Mouse (Mus musculus): Measurements from ENCODE around the gene 9130230L23Rik. TPM values are rescaled to one million over a fixed set of nuclear protein-coding genes. Genes with fewer than 3 reads are reported as not detected.
"Not testable (repeated sequence)": the region's sequence is repeated elsewhere in the genome, so short reads cannot be mapped to it uniquely, and the experiment has no call there.

Gene 9130230L23Rik
- polyA plus RNA-seq, 1 experiment from 2014 or later: 0.15 TPM

- no peak overlapping the region for H3K4me3 ChIP-seq
- no peaks in the 10 kb centered on the region for H3K36me3 ChIP-seq
- H3K27ac ChIP-seq (replicated peaks): no peak overlapping the region
- 80% methylated on average over 7 of the region's 7 CpGs for WGBS
- no peaks in the 10 kb centered on the region for H3K27me3 ChIP-seq
- H3K4me2 ChIP-seq (replicated peaks): no peak overlapping the region
- ATAC-seq (replicated peaks): no peak
- no peaks in the 10 kb centered on the region for H3K4me1 ChIP-seq
- H3K9me3 ChIP-seq: no peaks in the 10 kb centered on the region
- H3K9ac ChIP-seq (replicated peaks): no peak overlapping the region
Measured at GRCm38 (mm10) chr5:66000074-66000473, 4.0 kb downstream of the 9130230L23Rik start.

GRCm38 (mm10) chr5:65999106-65999505 lies 5.0 kb downstream of the 9130230L23Rik start:
- Histone ChIP-seq H3K4me3 (no peak overlapping the region), H3K4me2 (replicated peaks) (no peak overlapping the region), H3K36me3 (no peaks in the 10 kb centered on the region), H3K27me3 (no peaks in the 10 kb centered on the region), H3K27ac (replicated peaks) (no peak overlapping the region), H3K9me3 (no peaks in the 10 kb centered on the region), H3K4me1 (no peaks in the 10 kb centered on the region), H3K9ac (replicated peaks) (no peak overlapping the region)
- ATAC-seq (replicated peaks): no peak
- 87% methylated on average over 7 of the region's 7 CpGs for WGBS

- Histone ChIP-seq H3K9ac (replicated peaks) (no peak overlapping the region), H3K36me3 (no peaks in the 10 kb centered on the region), H3K4me2 (replicated peaks) (no peak overlapping the region), H3K27me3 (no peaks in the 10 kb centered on the region), H3K4me1 (no peaks in the 10 kb centered on the region), H3K9me3 (no peaks in the 10 kb centered on the region), H3K27ac (replicated peaks) (no peak overlapping the region), H3K4me3 (no peak overlapping the region)
- no peak for ATAC-seq (replicated peaks)
Measured at GRCm38 (mm10) chr5:65997813-65998212, 6.3 kb downstream of the 9130230L23Rik start.

- Histone ChIP-seq H3K9me3 (no peaks in the 10 kb centered on the region), H3K27ac (replicated peaks) (no peak overlapping the region), H3K36me3 (no peaks in the 10 kb centered on the region), H3K27me3 (no peaks in the 10 kb centered on the region), H3K4me3 (no peak overlapping the region), H3K4me2 (replicated peaks) (no peak overlapping the region), H3K4me1 (no peaks in the 10 kb centered on the region), H3K9ac (replicated peaks) (no peak overlapping the region)
- 84% methylated on average over 6 of the region's 6 CpGs for WGBS
- no peak for ATAC-seq (replicated peaks)
Measured at GRCm38 (mm10) chr5:65994643-65995042, 9.4 kb downstream of the 9130230L23Rik start.

GRCm38 (mm10) chr5:65991191-65991590 lies 12.9 kb downstream of the 9130230L23Rik start:
- Histone ChIP-seq H3K4me2 (replicated peaks) (no peak overlapping the region), H3K36me3 (no peaks in the 10 kb centered on the region), H3K27me3 (no peaks in the 10 kb centered on the region), H3K4me1 (no peaks in the 10 kb centered on the region), H3K9me3 (no peaks in the 10 kb centered on the region), H3K4me3 (no peak overlapping the region), H3K9ac (replicated peaks) (no peak overlapping the region), H3K27ac (replicated peaks) (no peak overlapping the region)
- 93% methylated on average over 2 of the region's 2 CpGs for WGBS
- no peak for ATAC-seq (replicated peaks)

GRCm38 (mm10) chr5:65987004-65987403 lies 17.1 kb downstream of the 9130230L23Rik start:
- WGBS: 79% methylated on average over 3 of the region's 3 CpGs
- not testable (repeated sequence) for H3K4me2 ChIP-seq (replicated peaks); ATAC-seq (replicated peaks); H3K36me3 ChIP-seq; H3K4me3 ChIP-seq; H3K9me3 ChIP-seq; H3K27me3 ChIP-seq; H3K9ac ChIP-seq (replicated peaks); H3K27ac ChIP-seq (replicated peaks); H3K4me1 ChIP-seq

GRCm38 (mm10) chr5:65986426-65986825 lies 17.7 kb downstream of the 9130230L23Rik start:
- Histone ChIP-seq H3K27me3 (no peaks in the 10 kb centered on the region), H3K9me3 (no peaks in the 10 kb centered on the region), H3K4me2 (replicated peaks) (no peak overlapping the region), H3K4me3 (no peak overlapping the region), H3K9ac (replicated peaks) (no peak overlapping the region), H3K27ac (replicated peaks) (no peak overlapping the region), H3K4me1 (no peaks in the 10 kb centered on the region), H3K36me3 (no peaks in the 10 kb centered on the region)
- WGBS: 88% methylated on average over 5 of the region's 5 CpGs
- no peak for ATAC-seq (replicated peaks)

- no peaks in the 10 kb centered on the region for H3K4me1 ChIP-seq
- H3K9me3 ChIP-seq: no peaks in the 10 kb centered on the region
- no peak overlapping the region for H3K27ac ChIP-seq (replicated peaks)
- no peak overlapping the region for H3K9ac ChIP-seq (replicated peaks)
- H3K4me2 ChIP-seq (replicated peaks): no peak overlapping the region
- 93% methylated on average over 13 of the region's 13 CpGs for WGBS
- H3K4me3 ChIP-seq: no peak overlapping the region
- no peaks in the 10 kb centered on the region for H3K27me3 ChIP-seq
- ATAC-seq (replicated peaks): no peak
- no peaks in the 10 kb centered on the region for H3K36me3 ChIP-seq
Measured at GRCm38 (mm10) chr5:65975731-65976130, 28.4 kb downstream of the 9130230L23Rik start.

GRCm38 (mm10) chr5:65973189-65973588 lies 30.9 kb downstream of the 9130230L23Rik start:
- ATAC-seq (replicated peaks): no peak
- Histone ChIP-seq H3K9me3 (no peaks in the 10 kb centered on the region), H3K27me3 (no peaks in the 10 kb centered on the region), H3K4me2 (replicated peaks) (no peak overlapping the region), H3K36me3 (no peaks in the 10 kb centered on the region), H3K27ac (replicated peaks) (no peak overlapping the region), H3K4me3 (no peak overlapping the region), H3K4me1 (no peaks in the 10 kb centered on the region), H3K9ac (replicated peaks) (no peak overlapping the region)
- WGBS: 84% methylated on average over 2 of the region's 2 CpGs

GRCm38 (mm10) chr5:65968004-65968403 lies 36.1 kb downstream of the 9130230L23Rik start:
- H3K4me1 ChIP-seq: no peaks in the 10 kb centered on the region
- no peaks in the 10 kb centered on the region for H3K36me3 ChIP-seq
- H3K4me2 ChIP-seq (replicated peaks): no peak overlapping the region
- no peak overlapping the region for H3K9ac ChIP-seq (replicated peaks)
- H3K4me3 ChIP-seq: no peak overlapping the region
- no peak overlapping the region for H3K27ac ChIP-seq (replicated peaks)
- no peaks in the 10 kb centered on the region for H3K9me3 ChIP-seq
- no peaks in the 10 kb centered on the region for H3K27me3 ChIP-seq
- 88% methylated on average over 3 of the region's 3 CpGs for WGBS
- no peak for ATAC-seq (replicated peaks)

- no peak overlapping the region for H3K27ac ChIP-seq (replicated peaks)
- no peaks in the 10 kb centered on the region for H3K9me3 ChIP-seq
- no peak overlapping the region for H3K4me2 ChIP-seq (replicated peaks)
- H3K4me1 ChIP-seq: no peaks in the 10 kb centered on the region
- WGBS: 77% methylated on average over 12 of the region's 12 CpGs
- no peaks in the 10 kb centered on the region for H3K36me3 ChIP-seq
- no peak overlapping the region for H3K9ac ChIP-seq (replicated peaks)
- H3K27me3 ChIP-seq: no peaks in the 10 kb centered on the region
- ATAC-seq (replicated peaks): no peak
- H3K4me3 ChIP-seq: no peak overlapping the region
Measured at GRCm38 (mm10) chr5:65967091-65967490, 37.0 kb downstream of the 9130230L23Rik start.

GRCm38 (mm10) chr5:65965771-65966279 lies 38.3 kb downstream of the 9130230L23Rik start:
- ATAC-seq (replicated peaks): no peak
- H3K4me1 ChIP-seq: no peaks in the 10 kb centered on the region
- no peak overlapping the region for H3K4me3 ChIP-seq
- H3K27ac ChIP-seq (replicated peaks): no peak overlapping the region
- H3K4me2 ChIP-seq (replicated peaks): no peak overlapping the region
- WGBS: 71% methylated on average over 7 of the region's 7 CpGs
- H3K27me3 ChIP-seq: no peaks in the 10 kb centered on the region
- no peaks in the 10 kb centered on the region for H3K9me3 ChIP-seq
- no peak overlapping the region for H3K9ac ChIP-seq (replicated peaks)
- no peaks in the 10 kb centered on the region for H3K36me3 ChIP-seq

GRCm38 (mm10) chr5:65963291-65963690 lies 40.8 kb downstream of the 9130230L23Rik start:
- H3K9ac ChIP-seq (replicated peaks): no peak overlapping the region

More at GRCm38 (mm10) chr5:65963291-65963690, 40.8 kb downstream of the 9130230L23Rik start:
- 88% methylated on average over 5 of the region's 5 CpGs for WGBS
- H3K36me3 ChIP-seq: no peaks in the 10 kb centered on the region
- H3K4me2 ChIP-seq (replicated peaks): no peak overlapping the region
- no peaks in the 10 kb centered on the region for H3K4me1 ChIP-seq
- no peaks in the 10 kb centered on the region for H3K9me3 ChIP-seq
- H3K4me3 ChIP-seq: no peak overlapping the region
- H3K27ac ChIP-seq (replicated peaks): no peak overlapping the region
- no peak for ATAC-seq (replicated peaks)
- no peaks in the 10 kb centered on the region for H3K27me3 ChIP-seq
